Mouse (Mus musculus): Measurements from ENCODE around the gene Sh3bgrl2. TPM values are rescaled to one million over a fixed set of nuclear protein-coding genes. Genes with fewer than 3 reads are reported as not detected.

Gene Sh3bgrl2
- total RNA-seq, 1 experiment, result 13.3 TPM

DNA sequence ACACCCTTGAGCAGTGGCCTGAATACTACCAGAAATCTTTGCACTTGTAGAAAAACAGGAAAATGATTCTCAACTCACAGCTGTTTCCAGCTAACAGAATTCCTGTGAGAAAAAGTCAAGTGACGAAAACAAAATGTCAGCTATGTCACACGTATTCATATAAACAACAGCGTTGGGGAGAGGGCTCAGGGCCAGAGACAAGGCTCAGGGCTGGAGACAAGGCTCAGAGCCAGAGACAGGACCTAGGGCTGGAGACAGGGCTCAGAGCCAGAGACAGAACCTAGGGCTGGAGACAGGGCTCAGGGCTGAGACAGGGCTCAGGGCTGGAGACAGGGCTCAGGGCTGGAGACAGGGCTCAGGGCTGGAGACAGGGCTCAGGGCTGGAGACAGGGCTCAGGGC is 139.8 kb downstream of the Sh3bgrl2 start:
- Histone ChIP-seq H3K36me3 (ENCODE audit: control insufficient read depth, insufficient read depth, low read length, poor library complexity, severe bottlenecking) (no peaks in the 10 kb centered on the region), H3K4me3 (ENCODE audit: insufficient read depth in 1 of 2, low read depth in 1 of 2, low read length in 2 of 2, poor library complexity in 1 of 2, severe bottlenecking in 1 of 2) (no peak overlapping the region), H3K27ac (ENCODE audit: insufficient read depth, low read depth, low read length, poor library complexity, severe bottlenecking) (no peak overlapping the region), H3K9ac (ENCODE audit: insufficient read depth, low read depth, low read length, poor library complexity, severe bottlenecking) (no peak overlapping the region), H3K4me1 (ENCODE audit: control insufficient read depth in 2 of 2, insufficient read depth in 2 of 2, low read length in 2 of 2, poor library complexity in 1 of 2) (0 out of 4 replicates have a peak, but pooled peaks cover 0 to 3% of the 10 kb centered on the region in 2 experiments), H3K9me3 (ENCODE audit: control insufficient read depth, insufficient read depth, low read depth, low read length) (no peaks in the 10 kb centered on the region)
- in situ Hi-C loops (cut with MboI; ENCODE audit: low sequenced_read_pairs in 2 of 2, unreplicated experiment in 2 of 2), result no loop called here
- no peak for DNase-seq (ENCODE audit: low read depth, low spot score)
- no peak for TF ChIP-seq MAFK (IDR thresholded peaks at IDR 0.05; ENCODE audit: insufficient read depth, low read depth, low read length)
- no peak for TF ChIP-seq CHD2 (IDR thresholded peaks at IDR 0.05; ENCODE audit: low read depth, low read length)
- no peak for TF ChIP-seq ZC3H11A (IDR thresholded peaks at IDR 0.05; ENCODE audit: borderline replicate concordance, low read depth, low read length)
- no peak for TF ChIP-seq HCFC1 (IDR thresholded peaks at IDR 0.05; ENCODE audit: borderline replicate concordance, insufficient read depth, low read length)
- no peak for TF ChIP-seq ZNF384 (IDR thresholded peaks at IDR 0.05; ENCODE audit: low read depth, low read length)

Other genes starting within 250 kb of the Sh3bgrl2 start
- gene Lca5, start 107.2 kb upstream of the Sh3bgrl2 start, total RNA-seq (2012; rRNA removed), result 6.6 and 9.8 TPM in 2 replicates